10 mouse cellular contexts compared by ENCODE assay signal in genomic region chr9:68756976-68757375, GRCm38 (mm10).
DNase-seq lines count a peak whose midpoint lies in the region.
"Had no signal": no experiment of that assay in that cellular context is flagged by ENCODE, and none has a peak within 500 bp of the region (broad histone marks: within the 10 kb centered on the region; RNA-seq: fewer than 3 reads in every experiment).

No protein-coding gene starts in this region.

- intact Hi-C loops in heart, postnatal 14 days (cut with DNase I) = no loop called here
- intact Hi-C loops in left cerebral cortex, postnatal 10 days (cut with DNase I) = no loop called here

- peak; percentile 35 for DNase-seq in embryo, embryonic 10 days (ENCODE audit: low spot score)
- DNase-seq in embryo, embryonic 11 days = no peak
- DNase-seq in ovary, adult 18-20 months (ENCODE audit: low spot score) = peak; percentile 36
- DNase-seq in ovary, postnatal 10 days (ENCODE audit: low spot score) = no peak
- DNase-seq in heart, postnatal 14 days = peak; percentile 55
- DNase-seq in ovary, postnatal 36 days (ENCODE audit: low spot score) = peak; percentile 29
- DNase-seq in left cerebral cortex, postnatal 10 days (ENCODE audit: extremely low spot score in 1 of 2, low spot score in 2 of 2) = no peak
- DNase-seq in left cerebral cortex, adult 9 months (ENCODE audit: low spot score in 2 of 2) = no peak
- DNase-seq: midbrain, embryonic 14.5 days; thymus, adult 2 months had no signal

Comparison
In these comparisons a context has a peak if more than half of its experiments do, and no peak if none do; other contexts are left out.
1. DNase-seq: peak in embryo, embryonic 10 days (single experiment), ovary, adult 18-20 months (single experiment), heart, postnatal 14 days (2 of 2) and ovary, postnatal 36 days (single experiment); none in embryo, embryonic 11 days (single experiment), ovary, postnatal 10 days (single experiment), left cerebral cortex, postnatal 10 days (0 of 2) and left cerebral cortex, adult 9 months (0 of 2).